ENCODE assay signal across 8 mouse cellular contexts in genomic region chr7:24315726-24316566, GRCm38 (mm10). TPM values are rescaled to one million over a fixed set of nuclear protein-coding genes. Genes with fewer than 3 reads are reported as not detected.
DNase-seq lines count a peak whose midpoint lies in the region; ATAC-seq and TF ChIP-seq lines count a peak whose summit lies in the region.

No protein-coding gene starts in this region.

- 26% methylated on average over 29 of the region's 29 CpGs for WGBS in liver, adult 2 months
- 34% methylated on average over 29 of the region's 29 CpGs for WGBS in hindbrain, embryonic 12.5 days
- 23% methylated on average over 29 of the region's 29 CpGs for WGBS in limb, embryonic 15.5 days
- 22% methylated on average over 29 of the region's 29 CpGs for WGBS in stomach, embryonic 16.5 days

- intact Hi-C loops in left cerebral cortex, postnatal 10 days (cut with DNase I) = no loop called here

- TF ChIP-seq CTCF in liver, adult 2 months (IDR thresholded peaks at IDR 0.05; ENCODE audit: low read depth, low read length) = no peak

- peak overlapping the region; percentile 75 for H3K4me3 ChIP-seq in liver, adult 2 months (ENCODE audit: insufficient read depth, low read depth, low read length)
- H3K4me3 ChIP-seq in hindbrain, embryonic 12.5 days = peak overlapping the region; percentile 57
- H3K4me3 ChIP-seq in limb, embryonic 15.5 days = peak overlapping the region; percentile 61
- peak overlapping the region; percentile 74 for H3K4me3 ChIP-seq in stomach, embryonic 16.5 days (replicated peaks; ENCODE audit: low read length)

- H3K79me2 ChIP-seq in liver, adult 2 months (ENCODE audit: control insufficient read depth, insufficient read depth, low read length) = no peaks in the 10 kb centered on the region

- H3K27me3 ChIP-seq in liver, adult 2 months (ENCODE audit: control insufficient read depth, insufficient read depth, low read length) = no peaks in the 10 kb centered on the region
- peaks cover 6% of the 10 kb centered on the region for H3K27me3 ChIP-seq in hindbrain, embryonic 12.5 days
- H3K27me3 ChIP-seq in limb, embryonic 15.5 days = no peaks in the 10 kb centered on the region
- no peaks in the 10 kb centered on the region for H3K27me3 ChIP-seq in stomach, embryonic 16.5 days (ENCODE audit: control insufficient read depth, insufficient read depth, low read length)

- peak; percentile 11 for DNase-seq in liver, adult 2 months (ENCODE audit: extremely low read depth, low read depth, low spot score)
- DNase-seq in liver = no peak
- peak; percentile 61 for DNase-seq in cerebellum, adult 9-10 months
- no peak for DNase-seq in left cerebral cortex, postnatal 10 days (ENCODE audit: extremely low spot score in 1 of 2, low spot score in 2 of 2)
- no peak for DNase-seq in spleen, adult 18-20 months

- peak overlapping the region; percentile 68 for H3K4me2 ChIP-seq in hindbrain, embryonic 12.5 days (replicated peaks)
- peak overlapping the region; percentile 80 for H3K4me2 ChIP-seq in limb, embryonic 15.5 days
- H3K4me2 ChIP-seq in stomach, embryonic 16.5 days (ENCODE audit: low read depth, low read length) = peak overlapping the region; percentile 82

- 0 out of 2 replicates have a peak, but pooled peaks cover 2% of the 10 kb centered on the region for H3K36me3 ChIP-seq in liver, adult 2 months (ENCODE audit: control insufficient read depth, insufficient read depth, low read length)
- peaks cover 22% of the 10 kb centered on the region for H3K36me3 ChIP-seq in hindbrain, embryonic 12.5 days
- H3K36me3 ChIP-seq in limb, embryonic 15.5 days = peaks cover 15% of the 10 kb centered on the region
- H3K36me3 ChIP-seq in stomach, embryonic 16.5 days (ENCODE audit: control insufficient read depth, insufficient read depth, low read length) = no peaks in the 10 kb centered on the region

- no peak for TF ChIP-seq POLR2A in liver, adult 2 months (IDR thresholded peaks at IDR 0.05; ENCODE audit: extremely low read depth, insufficient read depth, low read length)

- no peak; the same call in 1 of the 2 replicates for ATAC-seq in hindbrain, embryonic 12.5 days (ENCODE audit: low FRiP score)
- ATAC-seq in limb, embryonic 15.5 days (ENCODE audit: insufficient number of reproducible peaks, low FRiP score, low TSS enrichment, low read depth) = peak; percentile 48; the same call in 1 of the 2 replicates
- ATAC-seq in stomach, embryonic 16.5 days (ENCODE audit: insufficient read depth, low FRiP score) = no peak; the same call in 1 of the 2 replicates

- no peaks in the 10 kb centered on the region for H3K9me3 ChIP-seq in hindbrain, embryonic 12.5 days (replicated peaks)
- H3K9me3 ChIP-seq in limb, embryonic 15.5 days = no peaks in the 10 kb centered on the region
- H3K9me3 ChIP-seq in stomach, embryonic 16.5 days (replicated peaks; ENCODE audit: control insufficient read depth, low read length) = no peaks in the 10 kb centered on the region

- peak overlapping the region; percentile 62 for H3K9ac ChIP-seq in liver, adult 2 months (ENCODE audit: low read depth, low read length)
- H3K9ac ChIP-seq in hindbrain, embryonic 12.5 days = peak overlapping the region; percentile 71
- H3K9ac ChIP-seq in limb, embryonic 15.5 days = peak overlapping the region; percentile 55
- peak overlapping the region; percentile 84 for H3K9ac ChIP-seq in stomach, embryonic 16.5 days (ENCODE audit: low read length)

- H3K27ac ChIP-seq in liver, adult 2 months (replicated peaks; ENCODE audit: insufficient read depth, low read depth, low read length) = no peak overlapping the region
- H3K27ac ChIP-seq in hindbrain, embryonic 12.5 days = no peak overlapping the region
- peak overlapping the region; percentile 62 for H3K27ac ChIP-seq in limb, embryonic 15.5 days
- H3K27ac ChIP-seq in stomach, embryonic 16.5 days (ENCODE audit: low read length) = peak overlapping the region; percentile 67

- peaks cover 6% of the 10 kb centered on the region; the same call in 1 of the 2 replicates for H3K4me1 ChIP-seq in liver, adult 2 months (ENCODE audit: control insufficient read depth, insufficient read depth, low read length)
- peaks cover 9% of the 10 kb centered on the region for H3K4me1 ChIP-seq in hindbrain, embryonic 12.5 days
- peaks cover 7% of the 10 kb centered on the region; the same call in 1 of the 2 replicates for H3K4me1 ChIP-seq in limb, embryonic 15.5 days
- peaks cover 4% of the 10 kb centered on the region; the same call in 1 of the 2 replicates for H3K4me1 ChIP-seq in stomach, embryonic 16.5 days (ENCODE audit: control insufficient read depth, insufficient read depth, low read length)

RNA-seq across cellular contexts. Expression of gene Zfp94, which starts 0.5 kb away (rescaled TPM):
- total RNA-seq in liver, adult 2 months (2014; rRNA removed) = 2.4 and 2.8 TPM in 2 replicates
- 2.6 and 3.3 TPM in 2 replicates for polyA plus RNA-seq in liver, adult 2 months (2012; rRNA removed)
- polyA plus RNA-seq in hindbrain, embryonic 12.5 days (2016; fragmentation: Nextera tagmentation; extraction: Ambion mirVana) = 15.6 and 18.2 TPM in 2 replicates
- 12.2 and 12.8 TPM in 2 replicates for polyA plus RNA-seq in limb, embryonic 15.5 days (2015; fragmentation: Nextera tagmentation; extraction: Ambion mirVana)
- polyA plus RNA-seq in stomach, embryonic 16.5 days (2015; fragmentation: Nextera tagmentation; extraction: Ambion mirVana) = 9.0 and 10.3 TPM in 2 replicates
- 10 to 100 TPM; 14.8 to 16.0 TPM for total RNA-seq in left cerebral cortex, postnatal 10 days (2021)

RNA-seq across cellular contexts. Expression of gene Zfp61, which starts 14.9 kb away (rescaled TPM):
- total RNA-seq in liver, adult 2 months (2014; rRNA removed) = 0.94 and 1.8 TPM in 2 replicates
- polyA plus RNA-seq in liver, adult 2 months (2012; rRNA removed) = 0.48 and 0.50 TPM in 2 replicates
- 45.0 and 46.4 TPM in 2 replicates for polyA plus RNA-seq in hindbrain, embryonic 12.5 days (2016; fragmentation: Nextera tagmentation; extraction: Ambion mirVana)
- polyA plus RNA-seq in limb, embryonic 15.5 days (2015; fragmentation: Nextera tagmentation; extraction: Ambion mirVana) = 39.6 and 49.2 TPM in 2 replicates
- polyA plus RNA-seq in stomach, embryonic 16.5 days (2015; fragmentation: Nextera tagmentation; extraction: Ambion mirVana) = 31.4 and 32.2 TPM in 2 replicates
- total RNA-seq in left cerebral cortex, postnatal 10 days (2021) = 10 to 100 TPM; 20.6 to 21.3 TPM

RNA-seq across cellular contexts. Expression of gene Tescl, which starts 17.8 kb away (rescaled TPM):
- not detected in 2 replicates for total RNA-seq in liver, adult 2 months (2014; rRNA removed)
- not detected in 2 replicates for polyA plus RNA-seq in liver, adult 2 months (2012; rRNA removed)
- not detected in 2 replicates for polyA plus RNA-seq in hindbrain, embryonic 12.5 days (2016; fragmentation: Nextera tagmentation; extraction: Ambion mirVana)
- polyA plus RNA-seq in limb, embryonic 15.5 days (2015; fragmentation: Nextera tagmentation; extraction: Ambion mirVana) = not detected in 2 replicates
- polyA plus RNA-seq in stomach, embryonic 16.5 days (2015; fragmentation: Nextera tagmentation; extraction: Ambion mirVana) = 0.15 TPM in 1 of 2 replicates, not detected in the other
- not detected for total RNA-seq in left cerebral cortex, postnatal 10 days (2021)

RNA-seq across cellular contexts. Expression of gene Lypd5, which starts 33.0 kb away (rescaled TPM):
- not detected in 2 replicates for total RNA-seq in liver, adult 2 months (2014; rRNA removed)
- polyA plus RNA-seq in liver, adult 2 months (2012; rRNA removed) = not detected in 2 replicates
- polyA plus RNA-seq in hindbrain, embryonic 12.5 days (2016; fragmentation: Nextera tagmentation; extraction: Ambion mirVana) = not detected in 2 replicates
- 55.8 and 59.7 TPM in 2 replicates for polyA plus RNA-seq in limb, embryonic 15.5 days (2015; fragmentation: Nextera tagmentation; extraction: Ambion mirVana)
- 11.6 and 36.4 TPM in 2 replicates for polyA plus RNA-seq in stomach, embryonic 16.5 days (2015; fragmentation: Nextera tagmentation; extraction: Ambion mirVana)
- total RNA-seq in left cerebral cortex, postnatal 10 days (2021) = under 1 TPM in 1 of 2 experiments, not detected in 1; 0.15 TPM

RNA-seq across cellular contexts. Expression of gene Zfp93, which starts 45.7 kb away (rescaled TPM):
- 2.9 and 3.6 TPM in 2 replicates for total RNA-seq in liver, adult 2 months (2014; rRNA removed)
- polyA plus RNA-seq in liver, adult 2 months (2012; rRNA removed) = 1.3 TPM in 2 replicates
- polyA plus RNA-seq in hindbrain, embryonic 12.5 days (2016; fragmentation: Nextera tagmentation; extraction: Ambion mirVana) = 7.3 and 8.7 TPM in 2 replicates
- 9.1 and 10.2 TPM in 2 replicates for polyA plus RNA-seq in limb, embryonic 15.5 days (2015; fragmentation: Nextera tagmentation; extraction: Ambion mirVana)
- polyA plus RNA-seq in stomach, embryonic 16.5 days (2015; fragmentation: Nextera tagmentation; extraction: Ambion mirVana) = 7.6 and 8.3 TPM in 2 replicates
- 1 to 10 TPM; 8.7 to 8.9 TPM for total RNA-seq in left cerebral cortex, postnatal 10 days (2021)

Comparison
In these comparisons a context has a peak if more than half of its experiments do, and no peak if none do; other contexts are left out.
1. DNase-seq: peak in liver, adult 2 months (single experiment) and cerebellum, adult 9-10 months (single experiment); none in liver (single experiment), left cerebral cortex, postnatal 10 days (0 of 2) and spleen, adult 18-20 months (0 of 2).
2. H3K27ac ChIP-seq: peak in limb, embryonic 15.5 days (single experiment) and stomach, embryonic 16.5 days (single experiment); none in liver, adult 2 months (single experiment) and hindbrain, embryonic 12.5 days (single experiment).
3. RNA of gene Zfp61, which starts 14.9 kb away (polyA plus RNA-seq): 39.6 to 49.2 TPM in limb, embryonic 15.5 days, 45.0 to 46.4 TPM in hindbrain, embryonic 12.5 days and 31.4 to 32.2 TPM in stomach, embryonic 16.5 days; 0.48 to 0.50 TPM in liver, adult 2 months; every median in the first group is over 10 times any median in the second.
4. Peak in every context shown above with its lines, with median percentiles within 50 percentile points of each other: H3K4me3 ChIP-seq, H3K9ac ChIP-seq and H3K4me2 ChIP-seq.